Mouse (Mus musculus) liver, embryonic 12.5 days (tissue): ENCODE results near the gene Clgn. TPM values are rescaled to one million over a fixed set of nuclear protein-coding genes. Genes with fewer than 3 reads are reported as not detected.
A peak's percentile ranks its signal among the peaks of the same experiment; 100 is the strongest.

Source experiments
- ATAC-seq: fragments of 200-750 bp; cut with Nextera tagmentation; 2 replicates; pipeline ENCODE4 v1.8.0; 2017; ENCODE audit warnings: moderate number of reproducible peaks, mild to moderate bottlenecking, moderate library complexity
- H3K27ac ChIP-seq: fragments of 300-500 bp; sonication (generic); 2 replicates; pipeline ENCODE4 v1.5.1; 2016; ENCODE audit warnings: mild to moderate bottlenecking
- H3K27me3 ChIP-seq: fragments of 300-500 bp; sonication (generic); replicated peaks from 2 replicates; pipeline ENCODE4 v1.6.1; 2016; ENCODE audit warnings: mild to moderate bottlenecking, moderate library complexity
- H3K36me3 ChIP-seq: fragments of 300-500 bp; sonication (generic); 2 replicates; pipeline ENCODE4 v1.6.1; 2016; ENCODE audit warnings: mild to moderate bottlenecking, moderate library complexity
- H3K4me1 ChIP-seq: fragments of 300-500 bp; sonication (generic); 2 replicates; pipeline ENCODE4 v1.6.1; 2016
- H3K4me2 ChIP-seq: fragments of 300-500 bp; sonication (generic); 2 replicates; pipeline ENCODE4 v1.6.1; 2016; ENCODE audit warnings: mild to moderate bottlenecking, moderate library complexity
- H3K4me3 ChIP-seq: fragments of 300-500 bp; sonication (generic); 2 replicates; pipeline ENCODE4 v1.5.1; 2016; ENCODE audit warnings: mild to moderate bottlenecking, moderate library complexity
- H3K9ac ChIP-seq: fragments of 300-500 bp; sonication (generic); 2 replicates; pipeline ENCODE4 v1.6.1; 2016; ENCODE audit warnings: mild to moderate bottlenecking, moderate library complexity
- H3K9me3 ChIP-seq: fragments of 300-500 bp; sonication (generic); replicated peaks from 2 replicates; pipeline ENCODE4 v1.6.1; 2016; ENCODE audit warnings: mild to moderate bottlenecking, moderate library complexity
- WGBS: fragments of 180-500 bp; shearing (Covaris S2); methylation state at CpG from one replicate; pipeline ENCODE4 v1.1.7; 2016; ENCODE audit not compliant: insufficient replicate concordance; 5-methylcytosine and 5-hydroxymethylcytosine counted together
- polyA plus RNA-seq: library from polyadenylated mRNA; unstranded; fragments of >200 nt; fragmentation: Nextera tagmentation; extraction: Ambion mirVana; gene quantifications from 2 replicates; pipeline ENCODE4 v1.2.1, GENCODE M21; 2016

Gene Clgn
- 0.36 and 0.51 TPM in 2 replicates for polyA plus RNA-seq

GRCm38 (mm10) chr8:83389316-83390005 is at the start of gene Clgn:
Gene Clgn (plus strand): TSS chr8:83389867.
- 0 out of 2 replicates have a peak, but pooled peaks have one; percentile 37 for ATAC-seq
- H3K4me2 ChIP-seq: peak within 1 kb of the TSS; percentile 74
- peaks cover 55% of the 10 kb centered on the region for H3K27me3 ChIP-seq

GRCm38 (mm10) chr8:83342076-83342475 is 47.6 kb upstream of the Clgn start:
- Histone ChIP-seq H3K9ac (no peak overlapping the region), H3K9me3 (no peaks in the 10 kb centered on the region), H3K27me3 (no peaks in the 10 kb centered on the region; the same call in 1 of the 2 replicates), H3K4me3 (no peak overlapping the region), H3K36me3 (no peaks in the 10 kb centered on the region), H3K4me1 (peaks cover 4% of the 10 kb centered on the region; the same call in 1 of the 2 replicates), H3K4me2 (no peak overlapping the region), H3K27ac (no peak overlapping the region)
- no peak for ATAC-seq
- 62% methylated on average over 3 of the region's 3 CpGs for WGBS

More at GRCm38 (mm10) chr8:83389316-83390005, at the start of gene Clgn:
- H3K9me3 ChIP-seq: no peaks in the 10 kb centered on the region
- no peaks in the 10 kb centered on the region for H3K36me3 ChIP-seq
- H3K9ac ChIP-seq: peak within 1 kb of the TSS; percentile 57; the same call in 1 of the 2 replicates
- peaks cover 12% of the 10 kb centered on the region for H3K4me1 ChIP-seq
- H3K4me3 ChIP-seq: peak within 1 kb of the TSS; percentile 51
- 3% methylated on average over 41 of the region's 41 CpGs for WGBS
- H3K27ac ChIP-seq: no peak within 1 kb of the TSS

- no peak for ATAC-seq
- no peak overlapping the region for H3K4me2 ChIP-seq
- H3K9me3 ChIP-seq: no peaks in the 10 kb centered on the region
- peaks cover 2% of the 10 kb centered on the region; the same call in 1 of the 2 replicates for H3K27me3 ChIP-seq
- H3K36me3 ChIP-seq: no peaks in the 10 kb centered on the region
- H3K4me3 ChIP-seq: no peak overlapping the region
- H3K4me1 ChIP-seq: peaks cover 4% of the 10 kb centered on the region; the same call in 1 of the 2 replicates
- no peak overlapping the region for H3K27ac ChIP-seq
- no peak overlapping the region for H3K9ac ChIP-seq
Observed at GRCm38 (mm10) chr8:83342693-83343092, 47.0 kb upstream of the Clgn start.

DNA sequence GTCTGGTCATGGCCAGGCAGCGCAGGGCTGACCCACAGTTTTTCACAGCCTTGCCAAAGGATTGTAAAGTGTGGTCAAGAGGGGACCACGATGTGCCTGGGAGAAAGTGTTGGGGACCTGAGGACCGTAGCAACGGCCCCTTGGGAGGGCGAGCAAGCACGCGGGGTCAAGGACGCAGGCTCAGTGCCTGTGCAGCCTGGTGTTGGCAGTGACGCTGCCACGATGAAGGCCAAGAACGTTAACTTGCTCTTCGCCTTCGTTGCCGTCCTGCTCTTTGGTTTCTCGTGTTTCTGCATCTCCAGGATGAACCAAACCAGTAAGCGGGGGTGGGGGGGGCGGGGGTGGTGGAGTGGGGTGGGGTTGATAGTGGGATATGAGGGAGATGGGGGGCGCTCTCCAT is 41.4 kb upstream of the Clgn start, which contains the start of gene Mgat4d:
Mgat4d (plus strand) TSS at position 209 of the 400 bp plus-strand sequence.
- Histone ChIP-seq H3K4me3 (no peak within 1 kb of the TSS), H3K4me1 (no peaks in the 10 kb centered on the region), H3K4me2 (no peak within 1 kb of the TSS), H3K9me3 (no peaks in the 10 kb centered on the region), H3K27ac (no peak within 1 kb of the TSS), H3K9ac (no peak within 1 kb of the TSS), H3K36me3 (no peaks in the 10 kb centered on the region), H3K27me3 (peaks cover 11% of the 10 kb centered on the region)
- ATAC-seq: no peak
- WGBS: 55% methylated on average over 17 of the region's 18 CpGs

- Histone ChIP-seq H3K27me3 (peaks cover 11% of the 10 kb centered on the region), H3K4me3 (no peak overlapping the region), H3K36me3 (no peaks in the 10 kb centered on the region), H3K27ac (no peak overlapping the region), H3K4me2 (no peak overlapping the region), H3K9me3 (no peaks in the 10 kb centered on the region), H3K4me1 (no peaks in the 10 kb centered on the region), H3K9ac (no peak overlapping the region)
- no peak for ATAC-seq
- 76% methylated on average over 2 of the region's 2 CpGs for WGBS
Observed at GRCm38 (mm10) chr8:83351315-83351714, 38.4 kb upstream of the Clgn start.

- no peak; the same call in 1 of the 2 replicates for ATAC-seq
Observed at GRCm38 (mm10) chr8:83363156-83363769, 26.4 kb upstream of the Clgn start.

GRCm38 (mm10) chr8:83377231-83377630 is 12.4 kb upstream of the Clgn start:
- ATAC-seq: no peak
- Histone ChIP-seq H3K36me3 (no peaks in the 10 kb centered on the region), H3K4me2 (no peak overlapping the region), H3K4me1 (no peaks in the 10 kb centered on the region), H3K27me3 (0 out of 2 replicates have a peak, but pooled peaks cover 3% of the 10 kb centered on the region), H3K9ac (no peak overlapping the region), H3K9me3 (no peaks in the 10 kb centered on the region), H3K4me3 (no peak overlapping the region), H3K27ac (no peak overlapping the region)

More at GRCm38 (mm10) chr8:83363156-83363769, 26.4 kb upstream of the Clgn start:
- no peak overlapping the region for H3K9ac ChIP-seq
- H3K36me3 ChIP-seq: no peaks in the 10 kb centered on the region
- H3K27ac ChIP-seq: no peak overlapping the region
- no peaks in the 10 kb centered on the region for H3K9me3 ChIP-seq
- no peak overlapping the region for H3K4me3 ChIP-seq
- H3K4me1 ChIP-seq: no peaks in the 10 kb centered on the region
- 56% methylated on average over 7 of the region's 7 CpGs for WGBS
- no peaks in the 10 kb centered on the region for H3K27me3 ChIP-seq
- no peak overlapping the region for H3K4me2 ChIP-seq

DNA sequence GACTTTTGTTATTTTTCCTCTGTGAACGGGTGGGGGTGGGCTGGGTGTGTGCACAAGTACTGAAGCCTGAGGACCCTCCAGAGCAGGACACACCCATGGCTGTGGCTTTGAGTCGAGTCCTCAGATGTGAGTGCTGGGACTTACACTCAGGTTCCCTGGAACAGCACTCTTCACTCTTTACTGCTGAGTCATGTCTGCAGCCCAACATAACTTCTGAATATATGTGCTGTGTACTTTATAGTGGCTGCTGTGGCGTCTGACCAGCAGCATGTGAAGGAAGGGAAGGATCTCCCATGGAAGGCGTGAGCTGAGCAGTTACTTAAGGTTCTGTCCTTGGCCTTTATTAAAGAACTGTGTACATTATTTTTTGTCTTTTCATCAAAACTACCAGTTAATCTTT is 9.5 kb upstream of the Clgn start:
- Histone ChIP-seq H3K36me3 (no peaks in the 10 kb centered on the region), H3K27ac (no peak overlapping the region), H3K27me3 (0 out of 2 replicates have a peak, but pooled peaks cover 3% of the 10 kb centered on the region), H3K4me2 (no peak overlapping the region), H3K4me3 (no peak overlapping the region), H3K4me1 (no peaks in the 10 kb centered on the region), H3K9me3 (no peaks in the 10 kb centered on the region), H3K9ac (no peak overlapping the region)
- ATAC-seq: no peak
- 33% methylated on average over 4 of the region's 4 CpGs for WGBS

DNA sequence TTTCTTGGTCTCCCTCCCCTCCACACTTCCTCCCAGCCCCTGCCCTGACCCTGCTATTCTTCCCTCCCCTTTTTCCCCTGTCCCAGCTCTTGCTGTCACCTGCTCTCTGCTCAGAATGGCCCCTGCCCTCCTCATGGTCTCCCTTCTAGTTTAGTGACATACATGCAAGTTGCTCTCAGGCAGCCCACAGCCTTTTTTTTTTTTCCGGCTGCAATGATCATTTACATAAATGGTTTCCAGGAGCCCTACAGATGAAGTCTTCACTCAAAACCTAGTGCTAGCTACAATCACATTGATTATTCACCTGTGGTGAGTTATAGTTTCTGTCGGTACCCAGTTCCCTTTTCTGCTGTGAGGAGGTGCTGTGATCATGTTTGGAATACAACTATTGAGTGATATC is 8.7 kb upstream of the Clgn start:
- Histone ChIP-seq H3K9me3 (no peaks in the 10 kb centered on the region), H3K9ac (no peak overlapping the region), H3K4me2 (no peak overlapping the region), H3K4me1 (no peaks in the 10 kb centered on the region), H3K4me3 (no peak overlapping the region), H3K27me3 (0 out of 2 replicates have a peak, but pooled peaks cover 3% of the 10 kb centered on the region), H3K27ac (no peak overlapping the region), H3K36me3 (no peaks in the 10 kb centered on the region)
- no peak for ATAC-seq
- WGBS: 70% methylated on average over 2 of the region's 2 CpGs

DNA sequence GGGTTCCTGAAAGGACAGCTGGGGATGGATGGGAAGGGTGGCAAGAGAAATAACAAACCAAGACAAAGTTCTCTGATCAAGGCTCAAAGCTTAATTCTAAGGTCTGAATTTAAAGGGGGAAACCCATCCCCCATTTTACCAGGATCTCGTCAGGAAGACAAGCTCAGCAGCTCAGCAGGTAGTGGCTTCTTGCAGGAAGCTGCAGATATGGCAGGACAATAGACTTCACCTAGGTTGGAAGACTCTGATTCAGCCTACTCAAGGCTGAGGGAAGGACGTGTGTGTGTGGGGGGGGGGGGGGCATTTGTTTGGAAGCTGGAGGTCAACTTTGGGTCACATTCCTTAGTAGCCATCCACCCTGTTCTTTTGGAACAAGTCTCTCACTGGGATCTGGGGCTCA is 6.8 kb upstream of the Clgn start:
- H3K9me3 ChIP-seq: no peaks in the 10 kb centered on the region
- H3K27me3 ChIP-seq: peaks cover 14% of the 10 kb centered on the region
- H3K4me2 ChIP-seq: no peak overlapping the region
- no peak overlapping the region for H3K9ac ChIP-seq
- no peak overlapping the region for H3K4me3 ChIP-seq
- H3K36me3 ChIP-seq: no peaks in the 10 kb centered on the region
- WGBS: 16% methylated on average over 2 of the region's 2 CpGs
- H3K27ac ChIP-seq: no peak overlapping the region
- no peak for ATAC-seq
- H3K4me1 ChIP-seq: no peaks in the 10 kb centered on the region

DNA sequence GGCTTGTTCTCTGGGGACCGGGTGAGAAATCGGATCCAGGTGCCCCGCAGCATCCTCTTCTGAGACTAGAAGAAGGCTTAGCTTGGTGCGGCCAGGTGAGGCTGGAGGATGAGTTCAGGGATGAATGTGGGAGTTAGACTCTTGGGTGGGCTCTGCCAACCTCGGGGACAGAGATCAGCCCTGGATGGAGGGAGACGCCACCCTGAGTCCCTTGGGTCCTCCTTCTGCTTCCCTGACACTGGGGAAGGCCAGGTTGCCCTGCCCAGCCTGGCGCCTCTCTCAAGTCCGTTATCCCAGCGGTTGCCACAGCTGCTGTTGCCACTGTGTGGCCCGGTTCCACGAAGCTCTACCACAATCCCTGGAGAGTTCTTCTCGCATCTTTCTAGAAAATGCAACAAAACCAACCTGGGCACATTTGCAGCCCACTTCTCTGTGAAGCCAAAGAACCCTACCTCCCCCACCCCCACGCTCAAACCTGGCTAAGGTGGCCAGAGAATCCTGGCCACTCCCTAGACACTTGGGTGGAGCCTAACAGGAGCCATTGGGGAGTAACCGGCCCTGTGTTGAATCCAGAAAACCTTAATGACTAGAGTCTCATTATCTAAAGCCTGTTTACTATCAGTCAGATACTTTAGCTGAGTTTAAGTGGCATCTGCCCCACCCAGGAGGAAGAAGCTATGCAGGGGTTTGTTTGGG is 487 bp downstream of the Clgn start:
- no peaks in the 10 kb centered on the region for H3K9me3 ChIP-seq
- WGBS: 15% methylated on average over 14 of the region's 14 CpGs
- H3K4me1 ChIP-seq: peaks cover 12% of the 10 kb centered on the region
- H3K4me2 ChIP-seq: peak overlapping the region; percentile 74
- peak overlapping the region; percentile 51 for H3K4me3 ChIP-seq
- H3K36me3 ChIP-seq: no peaks in the 10 kb centered on the region
- H3K27me3 ChIP-seq: peaks cover 55% of the 10 kb centered on the region
- ATAC-seq: no peak
- H3K27ac ChIP-seq: no peak overlapping the region
- peak overlapping the region; percentile 57; the same call in 1 of the 2 replicates for H3K9ac ChIP-seq

GRCm38 (mm10) chr8:83392521-83392920 is 2.9 kb downstream of the Clgn start:
- 58% methylated on average over 1 of the region's 1 CpGs for WGBS
- H3K27me3 ChIP-seq: peaks cover 48% of the 10 kb centered on the region

More at GRCm38 (mm10) chr8:83392521-83392920, 2.9 kb downstream of the Clgn start:
- no peak for ATAC-seq
- Histone ChIP-seq H3K27ac (no peak overlapping the region), H3K4me2 (no peak overlapping the region), H3K4me1 (peaks cover 12% of the 10 kb centered on the region), H3K9me3 (no peaks in the 10 kb centered on the region), H3K4me3 (no peak overlapping the region), H3K36me3 (no peaks in the 10 kb centered on the region), H3K9ac (no peak overlapping the region)
